1 mouse cellular context compared by ENCODE assay signal in the genomic region with DNA sequence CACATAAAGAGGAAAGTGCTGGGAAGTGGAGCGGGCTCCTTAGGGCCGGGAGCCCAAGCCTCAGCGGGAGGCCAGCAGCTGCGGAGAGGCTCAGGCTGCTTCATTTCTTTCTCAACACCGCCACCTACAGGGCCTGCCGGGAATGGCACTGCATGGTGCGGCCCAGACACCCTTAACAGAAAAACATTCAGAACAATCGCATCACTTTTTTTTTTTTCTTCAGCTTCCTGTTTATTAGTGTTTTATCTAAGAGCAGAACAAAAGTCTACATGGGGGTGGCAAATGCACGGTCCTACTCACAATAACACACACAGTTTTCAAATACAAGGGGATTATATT.
TF ChIP-seq lines count a peak whose summit lies in the region.

No protein-coding gene starts in this region.

TF ChIP-seq in CH12.LX, 34 proteins besides CTCF, POLR2A, EP300 and RAD21 (continued from another document):
- TF ChIP-seq TBP (conservative IDR thresholded peaks at IDR 0.05; ENCODE audit: low read depth, low read length) (no peak), ZKSCAN1 (IDR thresholded peaks at IDR 0.05; ENCODE audit: borderline replicate concordance, low read depth, low read length) (no peak), POLR2AphosphoS2 (IDR thresholded peaks at IDR 0.05; ENCODE audit: low read depth, low read length) (no peak), USF2 (conservative IDR thresholded peaks at IDR 0.05; ENCODE audit: low read depth, low read length) (no peak), CHD1 (IDR thresholded peaks at IDR 0.05; ENCODE audit: low read depth, low read length) (no peak), GABPA (IDR thresholded peaks at IDR 0.05; ENCODE audit: insufficient replicate concordance, low read depth, low read length) (no peak), CHD2 (IDR thresholded peaks at IDR 0.05; ENCODE audit: low read length) (no peak), ZNF384 (IDR thresholded peaks at IDR 0.05; ENCODE audit: low read depth, low read length) (peak; percentile 90), SMC3 (IDR thresholded peaks at IDR 0.05; ENCODE audit: low read depth, low read length) (peak; percentile 96), ZC3H11A (IDR thresholded peaks at IDR 0.05; ENCODE audit: low read depth, low read length) (peak; percentile 97), RCOR1 (conservative IDR thresholded peaks at IDR 0.05; ENCODE audit: low read depth, low read length) (no peak; the same call in 1 of the 2 replicates)
